Mouse (Mus musculus) brain, adult 10 weeks (tissue): Measurements from ENCODE around the gene Tnfaip1. TPM values are rescaled to one million over a fixed set of nuclear protein-coding genes. Genes with fewer than 3 reads are reported as not detected.

Experiments used
- polyA plus RNA-seq: library from polyadenylated mRNA; stranded (reverse); fragments of 350-450 nt; fragmentation: Illumina TruSeq; extraction: RNeasy Lipid Tissue Mini Kit (QIAGEN cat#74804); gene quantifications from one replicate; pipeline ENCODE4 v1.2.3, GENCODE M21; 2015; ENCODE audit warnings: low read depth, low replicate concordance

Tnfaip1 gene
- polyA plus RNA-seq: 31.9 TPM

GRCm38 (mm10) chr11:78536080-78536689 lies at the start of gene Tnfaip1, which contains the start of gene Ift20:
Gene Tnfaip1 (minus strand): TSS chr11:78536332.
Gene Ift20 (plus strand): TSS chr11:78536361.

DNA sequence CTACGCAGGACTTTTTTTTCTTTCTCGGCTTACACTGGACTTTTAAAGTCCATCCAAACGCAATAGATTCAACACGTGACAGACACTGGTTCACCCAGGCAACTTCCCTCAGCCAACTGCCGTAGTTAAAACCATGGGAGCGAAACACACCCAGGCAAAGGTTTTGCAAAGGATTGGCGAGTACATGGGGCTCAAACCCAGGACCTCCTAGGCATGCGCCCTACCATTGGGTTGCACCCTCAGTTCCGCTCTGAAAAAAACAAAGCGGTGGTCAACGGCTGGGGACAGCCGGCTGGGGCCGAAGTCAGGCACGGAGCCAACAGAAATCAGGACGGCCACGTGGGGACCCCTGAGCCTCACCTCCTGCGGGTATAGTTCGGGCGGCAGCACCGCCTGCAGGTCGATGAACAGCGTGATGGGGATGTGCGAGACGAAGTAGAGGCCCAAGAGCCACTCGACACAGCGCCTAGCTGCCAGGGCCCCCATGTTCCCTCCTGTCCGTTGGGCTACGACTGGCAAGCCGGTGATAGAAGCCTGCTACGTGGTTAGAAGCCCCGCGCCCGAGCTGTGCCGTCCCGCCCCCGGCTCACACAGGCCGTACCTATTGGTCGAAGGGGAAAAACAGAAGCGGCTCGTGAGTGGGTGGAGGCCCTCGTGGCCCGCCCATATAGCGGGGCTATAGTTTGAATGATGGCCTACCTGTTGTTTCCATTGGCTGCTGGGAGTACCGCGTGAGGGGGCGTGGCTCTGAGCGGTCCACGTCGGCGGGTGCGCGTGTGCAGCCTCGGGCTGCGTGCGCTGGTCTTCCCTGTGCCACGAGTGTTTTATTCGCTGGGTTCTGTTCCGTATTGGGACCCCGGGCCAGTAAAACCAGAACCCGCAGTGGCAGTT lies 14.3 kb upstream of the Tnfaip1 start, which contains the start of gene Tmem97:
Tmem97 (minus strand) TSS at position 610 of the 891 bp plus-strand sequence.

GRCm38 (mm10) chr11:78512025-78512957 lies 23.8 kb downstream of the Tnfaip1 start, which contains the start of the genes Tmem199 and Poldip2:
Gene Tmem199 (minus strand): TSS chr11:78512172.
Gene Poldip2 (plus strand): TSS chr11:78512193.

GRCm38 (mm10) chr11:78502909-78503650 lies 33.1 kb downstream of the Tnfaip1 start, which contains the start of gene Sebox:
Gene Sebox (plus strand): TSS chr11:78503447.

DNA sequence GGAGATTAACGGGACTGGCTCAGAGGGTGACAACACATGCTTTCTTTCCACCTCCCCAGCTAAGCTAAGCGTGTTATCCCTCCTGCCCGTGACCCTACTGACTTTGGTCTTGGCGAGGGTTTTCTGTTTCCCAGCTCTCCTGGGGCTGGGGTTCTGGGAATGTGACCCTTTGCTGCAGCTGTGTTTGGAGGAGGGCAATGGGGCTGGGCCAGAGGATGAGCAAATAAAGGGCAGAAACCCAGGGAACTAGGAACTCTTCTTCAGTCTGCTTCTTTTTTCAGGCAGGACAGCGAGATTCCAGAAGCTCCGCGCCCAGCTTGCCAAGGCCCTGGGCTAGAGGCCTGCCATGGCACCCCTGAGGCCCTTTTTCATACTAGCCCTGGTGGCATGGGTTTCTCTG lies 37.1 kb downstream of the Tnfaip1 start, which contains the start of gene Vtn:
Vtn (plus strand) TSS at position 88 of the 400 bp plus-strand sequence.

GRCm38 (mm10) chr11:78497544-78498522 lies 38.3 kb downstream of the Tnfaip1 start, which contains the start of gene Sarm1:
Gene Sarm1 (minus strand): TSS chr11:78497754.

Other genes starting within 250 kb of the Tnfaip1 start
- 15.8 TPM for gene BC030499, start 245.5 kb downstream of the Tnfaip1 start, polyA plus RNA-seq
- gene Spag5, start 234.8 kb downstream of the Tnfaip1 start, polyA plus RNA-seq: 8.5 TPM
- 1,477 TPM for gene Aldoc, start 213.4 kb downstream of the Tnfaip1 start, polyA plus RNA-seq
- gene Pigs, start 207.9 kb downstream of the Tnfaip1 start, polyA plus RNA-seq: 43.4 TPM
- gene Unc119, start 192.8 kb downstream of the Tnfaip1 start, polyA plus RNA-seq: 49.8 TPM
- gene Foxn1, start 149.8 kb downstream of the Tnfaip1 start, polyA plus RNA-seq: not detected
- not detected for gene Slc13a2, start 114.1 kb downstream of the Tnfaip1 start, polyA plus RNA-seq
- gene Slc46a1, start 70.6 kb downstream of the Tnfaip1 start, polyA plus RNA-seq: 10.3 TPM
- gene Sarm1, start 38.6 kb downstream of the Tnfaip1 start, polyA plus RNA-seq: 16.7 TPM
- gene Vtn, start 37.2 kb downstream of the Tnfaip1 start, polyA plus RNA-seq: 86.5 TPM
- 4.9 TPM for gene Sebox, start 32.9 kb downstream of the Tnfaip1 start, polyA plus RNA-seq
- 90.3 TPM for gene Tmem199, start 24.2 kb downstream of the Tnfaip1 start, polyA plus RNA-seq
- 139 TPM for gene Poldip2, start 24.1 kb downstream of the Tnfaip1 start, polyA plus RNA-seq
- gene Ift20, start within 50 bp of the Tnfaip1 start, polyA plus RNA-seq: 141 TPM
- gene Tmem97, start 14.4 kb upstream of the Tnfaip1 start, polyA plus RNA-seq: 31.8 TPM
- 70.7 TPM for gene Nlk, start 161.0 kb upstream of the Tnfaip1 start, polyA plus RNA-seq
- 27.6 TPM for gene Ccnq, start 215.4 kb upstream of the Tnfaip1 start, polyA plus RNA-seq